Mouse (Mus musculus) limb, embryonic 14.5 days (tissue): ENCODE measurements at regions not wholly inside any gene's neighbourhood (a gene's known extent, or its start where the extent isn't known, plus 50 kb on each side); places are given as distances from the start of the nearest gene placed in this dataset.

ENCODE experiments used
- ATAC-seq: fragments of 200-750 bp; cut with Nextera tagmentation; 2 replicates; pipeline ENCODE4 v1.8.0; 2017; ENCODE audit warnings: low read depth, moderate number of reproducible peaks, moderate TSS enrichment; ENCODE audit not compliant: low FRiP score
- DNase-seq: peaks from one replicate; pipeline ENCODE4 v3.0.0-alpha.2; 2015; ENCODE audit warnings: low spot score
- H3K27ac ChIP-seq: fragments of 300-500 bp; sonication (generic); replicated peaks from 2 replicates; pipeline ENCODE4 v1.5.1; 2014; ENCODE audit warnings: low read depth, mild to moderate bottlenecking, low read length, moderate library complexity, mixed read lengths
- H3K27me3 ChIP-seq: fragments of 300-500 bp; sonication (generic); 2 replicates; pipeline ENCODE4 v1.6.1; 2014; ENCODE audit warnings: low read length, mixed read lengths; ENCODE audit not compliant: control insufficient read depth, insufficient read depth
- H3K36me3 ChIP-seq: fragments of 300-500 bp; sonication (generic); 2 replicates; pipeline ENCODE4 v1.6.1; 2014; ENCODE audit warnings: mild to moderate bottlenecking, low read length, moderate library complexity, mixed read lengths; ENCODE audit not compliant: control insufficient read depth, insufficient read depth
- H3K4me1 ChIP-seq: fragments of 300-500 bp; sonication (generic); 2 replicates; pipeline ENCODE4 v1.6.1; 2014; ENCODE audit warnings: antibody characterized with exemption, low read length, mixed read lengths; ENCODE audit not compliant: control insufficient read depth, insufficient read depth
- H3K4me2 ChIP-seq: fragments of 300-500 bp; sonication (generic); replicated peaks from 2 replicates; pipeline ENCODE4 v1.6.1; 2014; ENCODE audit warnings: low read depth, mild to moderate bottlenecking, low read length, moderate library complexity; ENCODE audit not compliant: severe bottlenecking
- H3K4me3 ChIP-seq: fragments of 300-500 bp; sonication (generic); replicated peaks from 2 replicates; pipeline ENCODE4 v1.5.1; 2014; ENCODE audit warnings: low read length
- H3K9ac ChIP-seq: fragments of 300-500 bp; sonication (generic); 2 replicates; pipeline ENCODE4 v1.6.1; 2014; ENCODE audit warnings: mild to moderate bottlenecking, low read depth, low read length, moderate library complexity; ENCODE audit not compliant: severe bottlenecking
- H3K9me3 ChIP-seq: fragments of 300-500 bp; sonication (generic); 2 replicates; pipeline ENCODE4 v1.6.1; 2016; ENCODE audit warnings: low read length; ENCODE audit not compliant: control insufficient read depth
- POLR2A ChIP-seq: fragments of 200-500 bp; IDR thresholded peaks from 2 replicates; pipeline ENCODE4 v1.8.0; 2012; ENCODE audit warnings: inconsistent platforms, mild to moderate bottlenecking, moderate library complexity, borderline replicate concordance; ENCODE audit not compliant: insufficient read depth, insufficient read length; ENCODE audit errors: extremely low read depth
- WGBS: fragments of 180-500 bp; shearing (Covaris S2); extraction: QIAGEN DNeasy Blood & Tissue Kit; methylation state at CpG from one replicate; pipeline ENCODE4 v1.1.7; 2014; 5-methylcytosine and 5-hydroxymethylcytosine counted together

GRCm38 (mm10) chr13:48078214-48078613 lies 182.8 kb upstream of the Id4 start:
- H3K9ac ChIP-seq: no peak overlapping the region
- DNase-seq (no peak), ATAC-seq (no peak)
- no peak for TF ChIP-seq POLR2A
- no peak overlapping the region for H3K4me3 ChIP-seq
- H3K27ac ChIP-seq: no peak overlapping the region
- no peaks in the 10 kb centered on the region for H3K4me1 ChIP-seq
- WGBS: 59% methylated on average over 12 of the region's 12 CpGs
- H3K27me3 ChIP-seq: no peaks in the 10 kb centered on the region
- no peak overlapping the region for H3K4me2 ChIP-seq
- no peaks in the 10 kb centered on the region for H3K9me3 ChIP-seq
- H3K36me3 ChIP-seq: no peaks in the 10 kb centered on the region

DNA sequence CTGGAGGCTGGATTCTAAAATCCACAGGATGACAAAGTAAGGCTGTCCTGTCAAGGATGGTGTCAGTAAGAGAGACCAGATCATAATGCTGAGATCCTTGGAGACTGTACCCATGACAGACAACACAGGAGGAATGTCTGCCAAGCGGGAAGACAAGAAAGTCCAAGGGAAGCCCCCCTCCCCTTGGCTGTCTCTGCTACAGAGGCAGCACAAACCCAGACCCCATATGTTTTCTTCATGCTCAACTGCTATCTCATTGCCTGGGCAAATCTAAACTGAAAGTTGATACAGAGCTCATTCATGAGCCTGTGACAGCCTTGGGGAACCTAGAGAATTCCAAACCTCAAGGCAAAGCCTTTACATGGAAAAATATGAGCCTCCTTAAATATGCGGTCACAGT lies 177.7 kb upstream of the Id4 start:
- no peak overlapping the region for H3K9ac ChIP-seq
- no peaks in the 10 kb centered on the region for H3K4me1 ChIP-seq
- no peak for DNase-seq
- no peak for TF ChIP-seq POLR2A
- no peak for ATAC-seq
- no peaks in the 10 kb centered on the region for H3K27me3 ChIP-seq
- no peak overlapping the region for H3K4me3 ChIP-seq
- H3K9me3 ChIP-seq: no peaks in the 10 kb centered on the region
- H3K4me2 ChIP-seq: no peak overlapping the region
- WGBS: 82% methylated on average over 2 of the region's 2 CpGs
- no peak overlapping the region for H3K27ac ChIP-seq
- H3K36me3 ChIP-seq: no peaks in the 10 kb centered on the region

DNA sequence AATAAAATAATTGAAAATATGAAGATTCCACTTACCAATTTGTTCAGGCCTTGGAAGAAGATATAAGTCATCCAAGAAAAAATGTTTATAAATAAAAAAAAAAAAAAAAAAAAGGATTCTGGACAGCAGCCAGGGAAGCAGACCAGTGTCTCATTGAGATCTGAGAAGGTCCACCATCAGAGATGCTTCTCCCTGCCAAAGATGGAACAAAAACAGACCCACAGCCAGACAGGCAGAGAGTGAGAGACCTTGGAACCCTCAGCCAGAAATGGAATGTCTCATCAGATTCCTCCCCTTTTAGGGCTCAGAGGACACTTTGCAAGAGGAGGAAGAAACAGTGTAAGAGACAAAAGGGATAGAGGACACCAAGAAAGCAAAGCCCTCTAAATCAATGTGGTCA lies 177.2 kb upstream of the Id4 start:
- no peak overlapping the region for H3K27ac ChIP-seq
- no peaks in the 10 kb centered on the region for H3K4me1 ChIP-seq
- no peaks in the 10 kb centered on the region for H3K27me3 ChIP-seq
- DNase-seq: no peak
- H3K4me2 ChIP-seq: no peak overlapping the region
- H3K36me3 ChIP-seq: no peaks in the 10 kb centered on the region
- no peak for TF ChIP-seq POLR2A
- no peak overlapping the region for H3K4me3 ChIP-seq
- ATAC-seq: no peak
- no peaks in the 10 kb centered on the region for H3K9me3 ChIP-seq
- H3K9ac ChIP-seq: no peak overlapping the region

DNA sequence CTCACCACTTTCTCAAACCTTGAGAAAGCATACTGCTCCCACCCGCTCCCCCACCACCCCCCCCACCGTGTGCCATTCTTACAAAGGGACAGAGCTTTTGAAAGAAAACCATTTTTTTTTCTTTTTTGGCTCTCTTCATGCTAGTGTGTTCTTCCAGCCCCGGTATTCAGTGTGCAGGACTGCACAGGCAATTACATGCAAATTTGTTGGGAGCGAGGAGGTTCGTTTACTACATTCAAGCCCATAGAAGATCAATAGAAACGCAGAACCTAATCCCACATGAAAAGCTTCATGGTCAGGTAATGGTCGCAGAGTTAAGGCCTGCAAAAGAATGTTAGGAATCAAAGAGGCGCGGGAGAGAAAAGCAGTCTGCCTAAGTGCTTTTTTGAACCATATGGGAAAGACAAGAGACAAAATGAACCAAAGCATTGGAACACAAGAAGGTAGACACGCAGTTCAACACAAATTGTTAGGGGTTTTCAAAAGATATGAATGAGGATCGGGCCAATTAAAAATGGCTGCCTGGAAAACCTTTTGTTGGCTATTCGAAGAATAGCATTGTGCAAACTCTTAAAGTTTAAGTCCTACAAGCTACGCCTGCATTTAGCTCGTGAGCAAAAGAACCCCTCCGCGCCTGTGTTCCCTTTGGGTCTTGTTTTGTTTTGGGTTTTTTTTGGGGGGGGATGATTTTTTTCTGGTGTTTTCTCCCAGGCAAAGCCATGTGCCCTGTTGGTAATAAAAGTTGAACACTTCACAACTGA lies 166.6 kb upstream of the Id4 start:
- DNase-seq: no peak
- no peak for TF ChIP-seq POLR2A
- 79% methylated on average over 16 of the region's 16 CpGs for whole genome bisulfite sequencing

GRCm38 (mm10) chr13:48102156-48102555 lies 158.9 kb upstream of the Id4 start:
- Histone ChIP-seq H3K9ac (no peak overlapping the region), H3K36me3 (no peaks in the 10 kb centered on the region), H3K27ac (no peak overlapping the region), H3K27me3 (no peaks in the 10 kb centered on the region), H3K4me1 (peaks cover 2% of the 10 kb centered on the region; the same call in 1 of the 2 replicates), H3K4me2 (no peak overlapping the region), H3K4me3 (no peak overlapping the region), H3K9me3 (no peaks in the 10 kb centered on the region)
- DNase-seq: no peak
- no peak for TF ChIP-seq POLR2A
- 80% methylated on average over 8 of the region's 8 CpGs for WGBS
- no peak for ATAC-seq

More for the DNA sequence above, 166.6 kb upstream of the Id4 start:
- H3K4me2 ChIP-seq: no peak overlapping the region
- H3K4me1 ChIP-seq: no peaks in the 10 kb centered on the region
- H3K27ac ChIP-seq: no peak overlapping the region
- H3K36me3 ChIP-seq: no peaks in the 10 kb centered on the region
- no peak overlapping the region for H3K9ac ChIP-seq
- H3K4me3 ChIP-seq: no peak overlapping the region
- H3K9me3 ChIP-seq: no peaks in the 10 kb centered on the region
- no peak for ATAC-seq
- H3K27me3 ChIP-seq: no peaks in the 10 kb centered on the region
